Mouse (Mus musculus): ENCODE measurements around the gene Cd40.

DNA sequence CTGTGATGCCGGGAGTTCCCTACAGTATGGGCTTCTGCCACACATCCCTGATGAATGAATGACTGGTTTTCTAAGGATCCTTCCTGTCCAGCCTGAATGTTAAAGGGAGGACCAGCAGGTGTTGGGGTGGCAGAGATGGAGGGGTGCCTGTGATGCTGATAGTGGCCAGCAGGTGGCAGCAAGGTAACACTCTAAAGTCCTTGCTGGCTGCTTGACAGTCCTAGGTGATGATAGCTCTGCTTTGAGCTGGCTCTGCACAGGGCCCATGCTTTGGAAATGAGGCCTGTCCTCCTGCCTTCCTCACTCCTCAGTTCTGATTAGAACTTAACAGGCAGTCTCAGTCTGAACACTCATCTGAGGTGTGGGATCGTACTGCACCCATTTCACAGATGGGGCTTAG is 19.5 kb downstream of the Cd40 start:
- TF ChIP-seq POLR2A (IDR thresholded peaks at IDR 0.05; ENCODE audit: control insufficient read depth, extremely low read depth, insufficient read depth, low read length, poor library complexity) (no peak), CTCF (IDR thresholded peaks at IDR 0.05; ENCODE audit: borderline replicate concordance, control insufficient read depth, extremely low read depth, insufficient read depth, low read length, poor library complexity) (peak; percentile 89)

Data from thymus, adult 2 months (tissue).